Mouse (Mus musculus) CH12.LX (cell line): ENCODE data around the gene Hist1h1d. TPM values are rescaled to one million over a fixed set of nuclear protein-coding genes. Genes with fewer than 3 reads are reported as not detected.
"Not testable (repeated sequence)": the region's sequence is repeated elsewhere in the genome, so short reads cannot be mapped to it uniquely, and the experiment has no call there.

Experiments used
- DNase-seq: peaks from one replicate; pipeline ENCODE4 v3.0.0-alpha.2; 2013; ENCODE audit errors: extremely low read depth
- H3K27ac ChIP-seq: 2 replicates; pipeline ENCODE4 v1.5.1; 2012; ENCODE audit warnings: low read depth, mild to moderate bottlenecking, control low read depth, moderate library complexity; ENCODE audit not compliant: insufficient read depth
- H3K27me3 ChIP-seq: replicated peaks from 2 replicates; pipeline ENCODE3; 2012; ENCODE audit warnings: inconsistent platforms
- H3K36me3 ChIP-seq, 2 experiments: replicated peaks in 1 of 2; 2 replicates each; pipeline versions ENCODE3 to v1.6.1; 2012; ENCODE audit warnings: inconsistent platforms in 1 of 2, low read length in 1 of 2, mild to moderate bottlenecking in 1 of 2, mixed read lengths in 1 of 2, moderate library complexity in 1 of 2; ENCODE audit not compliant: control insufficient read depth in 1 of 2, insufficient read depth in 1 of 2
- H3K4me1 ChIP-seq, 2 experiments: 2 replicates each; pipeline ENCODE4 v1.6.1; 2012; ENCODE audit warnings: inconsistent platforms in 1 of 2, moderate library complexity in 1 of 2; ENCODE audit not compliant: insufficient read depth in 2 of 2, control insufficient read depth in 1 of 2
- H3K4me2 ChIP-seq: 2 replicates; pipeline ENCODE4 v1.6.1; 2012; ENCODE audit warnings: low read depth, mild to moderate bottlenecking, control low read depth; ENCODE audit not compliant: poor library complexity, insufficient read depth, severe bottlenecking
- H3K4me3 ChIP-seq, 3 experiments: fragments of 150-350 bp in 1 of 3; sonication (generic) in 1 of 3; replicated peaks in 1 of 3; 2 replicates each; pipeline versions ENCODE3 to v1.5.1; 2011 to 2012; ENCODE audit warnings: low read depth in 2 of 3, low read length in 2 of 3, mild to moderate bottlenecking in 2 of 3, moderate library complexity in 2 of 3, control low read depth in 1 of 3, improper control_type of control experiment in 1 of 3, inconsistent platforms in 1 of 3, mixed read lengths in 1 of 3; ENCODE audit not compliant: poor library complexity in 1 of 3
- H3K79me2 ChIP-seq: replicated peaks from 2 replicates; pipeline ENCODE4 v1.6.1; 2012; ENCODE audit warnings: mild to moderate bottlenecking, moderate library complexity; ENCODE audit not compliant: control insufficient read depth, poor library complexity, insufficient read depth, severe bottlenecking; ENCODE audit errors: extremely low read depth
- H3K9ac ChIP-seq: 2 replicates; pipeline ENCODE4 v1.6.1; 2012; ENCODE audit warnings: low read depth, mild to moderate bottlenecking, control low read depth, moderate library complexity; ENCODE audit not compliant: insufficient read depth
- H3K9me3 ChIP-seq: replicated peaks from 2 replicates; pipeline ENCODE3; 2012; ENCODE audit warnings: low read length, inconsistent platforms, mixed read lengths
- BHLHE40 ChIP-seq: IDR thresholded peaks from 2 replicates; pipeline ENCODE4 v1.6.1; 2011; ENCODE audit warnings: mild to moderate bottlenecking, low read depth, low read length, improper control_type of control experiment
- CHD1 ChIP-seq: IDR thresholded peaks from 2 replicates; pipeline ENCODE4 v1.6.1; 2012; ENCODE audit warnings: low read depth, low read length, improper control_type of control experiment, inconsistent platforms
- CHD2 ChIP-seq: IDR thresholded peaks from 2 replicates; pipeline ENCODE4 v1.6.1; 2011; ENCODE audit warnings: low read length, improper control_type of control experiment
- HCFC1 ChIP-seq: IDR thresholded peaks from 2 replicates; pipeline ENCODE4 v1.6.1; 2012; ENCODE audit warnings: low read depth, mild to moderate bottlenecking, inconsistent platforms, low read length, improper control_type of control experiment
- JUND ChIP-seq: conservative IDR thresholded peaks from 2 replicates; pipeline ENCODE4 v1.6.1; 2011; ENCODE audit warnings: low read depth, low read length, improper control_type of control experiment
- KAT2A ChIP-seq: IDR thresholded peaks from 2 replicates; pipeline ENCODE4 v1.6.1; 2012; ENCODE audit warnings: low read length, improper control_type of control experiment, inconsistent platforms; ENCODE audit not compliant: insufficient replicate concordance
- MAFK ChIP-seq: IDR thresholded peaks from 2 replicates; pipeline ENCODE4 v1.6.1; 2011; ENCODE audit warnings: low read length, improper control_type of control experiment; ENCODE audit not compliant: insufficient replicate concordance
- MAX ChIP-seq: IDR thresholded peaks from 2 replicates; pipeline ENCODE4 v1.6.1; 2011; ENCODE audit warnings: low read length, improper control_type of control experiment
- MAZ ChIP-seq: IDR thresholded peaks from 2 replicates; pipeline ENCODE4 v1.6.1; 2012; ENCODE audit warnings: low read depth, mild to moderate bottlenecking, inconsistent platforms, low read length, improper control_type of control experiment, moderate library complexity
- MXI1 ChIP-seq: IDR thresholded peaks from 2 replicates; pipeline ENCODE4 v1.6.1; 2011; ENCODE audit warnings: mild to moderate bottlenecking, low read depth, low read length, improper control_type of control experiment
- NELFE ChIP-seq: IDR thresholded peaks from 2 replicates; pipeline ENCODE4 v1.6.1; 2011; ENCODE audit warnings: low read depth, low read length, improper control_type of control experiment
- NRF1 ChIP-seq: IDR thresholded peaks from 2 replicates; pipeline ENCODE4 v1.6.1; 2014; ENCODE audit warnings: low read depth, mild to moderate bottlenecking, inconsistent platforms, low read length, improper control_type of control experiment, moderate library complexity
- POLR2A ChIP-seq: IDR thresholded peaks from 2 replicates; pipeline ENCODE4 v1.6.1; 2011; ENCODE audit warnings: low read depth, mild to moderate bottlenecking, improper control_type of control experiment, low read length
- POLR2AphosphoS2 ChIP-seq: IDR thresholded peaks from 2 replicates; pipeline ENCODE4 v1.6.1; 2011; ENCODE audit warnings: low read depth, low read length, improper control_type of control experiment
- RCOR1 ChIP-seq: conservative IDR thresholded peaks from 2 replicates; pipeline ENCODE4 v1.6.1; 2012; ENCODE audit warnings: low read depth, mild to moderate bottlenecking, inconsistent platforms, low read length, improper control_type of control experiment
- SIN3A ChIP-seq: IDR thresholded peaks from 2 replicates; pipeline ENCODE4 v1.6.1; 2012; ENCODE audit warnings: low read length, improper control_type of control experiment, inconsistent platforms
- SMC3 ChIP-seq: IDR thresholded peaks from 2 replicates; pipeline ENCODE4 v1.6.1; 2011; ENCODE audit warnings: low read depth, low read length, improper control_type of control experiment
- TBP ChIP-seq: conservative IDR thresholded peaks from 2 replicates; pipeline ENCODE4 v1.6.1; 2011; ENCODE audit warnings: low read depth, low read length, improper control_type of control experiment
- UBTF ChIP-seq: IDR thresholded peaks from 2 replicates; pipeline ENCODE4 v1.6.1; 2012; ENCODE audit warnings: low read depth, mild to moderate bottlenecking, inconsistent platforms, low read length, improper control_type of control experiment, moderate library complexity
- ZMIZ1 ChIP-seq: IDR thresholded peaks from 2 replicates; pipeline ENCODE4 v1.6.1; 2012; ENCODE audit warnings: low read depth, mild to moderate bottlenecking, inconsistent platforms, low read length, improper control_type of control experiment
- dilution Hi-C: fragments of 300-500 bp; cut with MboI; formaldehyde crosslinking; loops from 2 replicates; pipeline ENCODE4 v1.14.3; 2020; ENCODE audit warnings: low sequenced_read_pairs; ENCODE audit not compliant: extremely low pct_unique_long_range_greater_than_20kb, extremely low pct_ligation_motif_present
- in situ Hi-C: fragments of 300-500 bp; cut with MboI; formaldehyde crosslinking; loops from 3 replicates; pipeline ENCODE4 v1.14.3; 2019; ENCODE audit warnings: low sequenced_read_pairs, low pct_ligation_motif_present, low pct_unique_long_range_greater_than_20kb, mixed read lengths
- polyA plus RNA-seq: library from polyadenylated mRNA; unstranded; fragments of >175 nt; gene quantifications from 2 replicates; pipeline ENCODE4 v1.2.1, GENCODE M21; 2012; ENCODE audit warnings: low read depth; ENCODE audit not compliant: insufficient read length
- total RNA-seq, 2 experiments: library from RNA; depleted of rRNA; stranded (reverse); fragments of 300-350 nt in 1 of 2; fragments of >200 nt in 1 of 2; gene quantifications; 2 replicates each; pipeline ENCODE4 v1.2.3; 2012 to 2014

Gene Hist1h1d
- total and polyA plus RNA-seq, 3 experiments: 0.14 to 112 (median 2.3) TPM

DNA sequence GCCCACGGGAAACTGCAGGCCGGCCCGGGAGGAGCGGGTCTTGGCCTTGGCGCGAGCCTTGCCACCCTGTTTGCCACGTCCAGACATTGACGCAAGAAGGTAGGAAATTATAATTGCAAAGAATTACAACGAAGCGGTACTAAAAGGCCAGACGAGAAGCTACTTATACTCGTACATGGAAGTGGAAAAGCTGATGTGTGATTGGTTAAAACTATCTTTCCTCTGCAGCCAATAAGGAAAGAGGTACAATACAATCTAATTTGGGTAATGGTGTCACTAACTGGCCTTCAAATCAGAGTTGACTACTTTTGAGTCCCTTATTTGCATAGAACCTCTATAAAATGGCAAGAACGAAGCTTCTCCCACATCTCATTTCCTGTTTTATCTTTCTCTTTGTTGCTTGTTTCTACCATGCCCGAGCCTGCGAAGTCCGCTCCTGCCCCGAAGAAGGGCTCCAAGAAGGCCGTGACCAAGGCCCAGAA lies 18.0 kb downstream of the Hist1h1d start, which contains the start of the genes Hist1h2ae and Hist1h2bg (continued):
- peak; percentile 74; the same call in 1 of the 2 replicates for TF ChIP-seq JUND

DNA sequence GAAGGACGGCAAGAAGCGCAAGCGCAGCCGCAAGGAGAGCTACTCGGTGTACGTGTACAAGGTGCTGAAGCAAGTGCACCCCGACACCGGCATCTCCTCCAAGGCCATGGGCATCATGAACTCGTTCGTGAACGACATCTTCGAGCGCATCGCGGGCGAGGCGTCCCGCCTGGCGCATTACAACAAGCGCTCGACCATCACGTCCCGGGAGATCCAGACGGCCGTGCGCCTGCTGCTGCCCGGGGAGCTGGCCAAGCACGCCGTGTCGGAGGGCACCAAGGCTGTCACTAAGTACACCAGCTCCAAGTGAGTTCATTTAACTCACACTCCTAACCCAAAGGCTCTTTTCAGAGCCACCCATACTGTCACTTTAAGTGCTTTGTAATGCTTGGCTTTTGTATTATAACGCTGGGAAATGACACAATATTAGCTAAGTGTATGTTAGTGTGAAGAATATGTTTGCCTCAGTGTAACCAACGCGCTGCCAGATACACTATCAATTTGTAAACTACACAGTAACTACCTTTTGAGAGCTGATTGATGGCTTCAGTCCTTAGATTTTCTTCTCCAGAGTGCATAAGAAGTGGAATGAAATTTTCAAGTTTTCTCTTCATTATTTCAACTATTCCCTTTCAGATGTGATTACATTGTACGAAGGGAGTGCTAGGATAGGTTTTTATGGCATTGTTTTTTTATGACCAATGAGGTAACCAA lies 18.6 kb downstream of the Hist1h1d start:
- dilution Hi-C loops, H3K79me2 ChIP-seq, H3K9me3 ChIP-seq, H3K27me3 ChIP-seq, H3K36me3 ChIP-seq, H3K4me1 ChIP-seq: not testable (repeated sequence)
- peak overlapping the region; percentile 67; the same call in 1 of the 2 replicates for H3K4me2 ChIP-seq
- H3K9ac ChIP-seq: peak overlapping the region; percentile 91
- in situ Hi-C loops: loop anchor here (25.0 kb wide), 1 partner anchor 1834 kb away; the partner anchor contains the start of gene Hist1h4j
- TF ChIP-seq ZMIZ1: peak; percentile 99
- peak; percentile 57 for TF ChIP-seq NRF1
- TF ChIP-seq UBTF: peak; percentile 99
- TF ChIP-seq TBP: peak; percentile 68
- peak; percentile 20; the same call in 1 of the 2 replicates for TF ChIP-seq MAFK
- TF ChIP-seq BHLHE40: 0 out of 2 replicates have a peak, but pooled peaks have one; percentile 19
- peak; percentile 92 for TF ChIP-seq POLR2A
- TF ChIP-seq MXI1: peak; percentile 51; the same call in 1 of the 2 replicates
- peak; percentile 95 for TF ChIP-seq NELFE
- peak; percentile 60; the same call in 1 of the 2 replicates for TF ChIP-seq CHD2
- TF ChIP-seq SMC3: peak; percentile 17; the same call in 1 of the 2 replicates
- 0 out of 2 replicates have a peak, but pooled peaks have one; percentile 42 for TF ChIP-seq MAZ
- TF ChIP-seq CHD1: peak; percentile 98
- TF ChIP-seq SIN3A: peak; percentile 66
- peak; percentile 86; the same call in 1 of the 2 replicates for TF ChIP-seq RCOR1
- peak; percentile 100 for TF ChIP-seq POLR2AphosphoS2
- TF ChIP-seq HCFC1: peak; percentile 52
- TF ChIP-seq MAX: peak; percentile 43; the same call in 1 of the 2 replicates
- 0 out of 2 replicates have a peak, but pooled peaks have one; percentile 59 for TF ChIP-seq KAT2A
- peak overlapping the region; percentile 98 for H3K27ac ChIP-seq
- H3K4me3 ChIP-seq: peak overlapping the region; percentile 34 to 66 (median 36)
- peak; percentile 66 for DNase-seq
